Mouse (Mus musculus): ENCODE data around the gene Gm38394. TPM values are rescaled to one million over a fixed set of nuclear protein-coding genes. Genes with fewer than 3 reads are reported as not detected.
"Not testable (repeated sequence)": the region's sequence is repeated elsewhere in the genome, so short reads cannot be mapped to it uniquely, and the experiment has no call there.

Gm38394 gene
- total RNA-seq (2022): 10 to 100 TPM; 11.2 to 15.3 (median 13.6) TPM

DNA sequence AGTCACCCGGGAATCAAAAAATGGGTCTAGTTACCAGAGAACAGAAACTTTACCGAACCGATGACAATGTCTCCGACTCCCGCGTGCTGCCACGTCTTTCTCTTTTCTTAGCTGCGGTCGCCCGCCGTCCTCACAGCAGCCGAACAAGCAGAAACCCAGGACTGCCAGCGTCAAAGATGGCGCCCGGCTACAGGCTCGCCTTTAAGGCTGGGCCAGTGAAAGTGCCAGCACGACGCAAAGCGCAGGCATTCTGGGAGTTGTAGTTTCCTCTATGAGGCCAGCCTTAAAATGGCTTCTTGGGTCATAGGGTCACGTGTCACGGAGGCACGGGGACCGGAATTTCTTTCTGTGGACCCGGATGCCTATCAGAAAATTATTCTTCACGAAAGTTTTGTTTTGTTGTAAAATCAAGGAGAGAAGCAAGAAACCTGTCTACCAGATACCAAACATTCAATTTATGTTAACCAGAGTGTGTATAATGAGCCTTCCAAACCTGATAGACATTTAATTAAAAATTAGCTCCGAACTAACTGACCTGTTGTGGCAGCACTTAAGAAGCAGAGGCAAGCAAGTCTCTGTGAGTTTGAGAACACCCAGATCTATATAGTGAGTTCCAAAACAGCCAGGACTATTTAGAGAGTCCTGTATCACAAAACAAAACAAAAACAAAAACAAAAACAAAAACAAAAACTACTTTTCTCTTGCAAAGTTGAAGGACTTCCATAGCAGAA, at the start of gene Gm38394:
Gm38394 (minus strand) TSS at position 116 of the 731 bp plus-strand sequence.
- DNase-seq (ENCODE audit: low spot score): peak; percentile 96

DNA sequence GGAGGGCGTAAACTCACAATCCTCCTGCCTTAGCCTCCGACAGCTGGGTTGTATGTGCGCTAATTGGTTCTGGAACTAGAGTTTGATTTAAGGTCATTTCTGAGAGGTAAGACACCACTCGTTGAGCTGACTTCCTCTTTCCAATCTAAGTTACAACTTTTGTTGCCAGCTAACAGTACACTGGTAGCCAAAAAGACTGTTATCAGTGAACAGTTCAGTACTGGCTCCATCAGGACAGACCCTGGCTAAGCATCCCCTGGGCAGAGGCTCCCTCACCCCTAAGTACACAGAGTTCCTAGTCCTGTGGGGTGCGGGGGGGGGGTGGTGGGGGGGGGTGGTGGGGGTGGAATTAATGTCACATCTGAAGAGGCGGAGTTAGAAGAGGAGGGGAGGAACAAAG, 49.8 kb upstream of the Gm38394 start:
- no peak for DNase-seq (ENCODE audit: low spot score)

DNA sequence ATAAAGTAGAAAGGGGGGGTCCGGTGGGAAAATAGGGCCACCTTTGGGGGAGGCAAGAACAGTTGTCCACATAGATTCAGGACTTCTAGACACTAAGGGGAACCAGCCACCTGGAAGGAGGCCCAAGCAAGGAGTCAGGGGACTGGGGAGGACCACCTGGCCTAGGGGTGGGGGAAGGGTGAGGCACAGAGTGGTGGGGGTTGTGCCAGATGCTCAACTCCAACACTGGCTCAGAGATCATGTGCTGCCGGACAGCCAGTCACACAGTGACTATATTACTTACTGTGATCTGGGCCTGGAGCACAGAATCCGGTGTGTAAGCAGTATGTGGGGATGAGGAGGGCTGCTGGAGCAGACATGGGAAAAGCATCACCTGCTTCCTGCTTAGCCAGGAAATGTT, 48.2 kb upstream of the Gm38394 start:
- no peak for DNase-seq (ENCODE audit: low spot score)

DNA sequence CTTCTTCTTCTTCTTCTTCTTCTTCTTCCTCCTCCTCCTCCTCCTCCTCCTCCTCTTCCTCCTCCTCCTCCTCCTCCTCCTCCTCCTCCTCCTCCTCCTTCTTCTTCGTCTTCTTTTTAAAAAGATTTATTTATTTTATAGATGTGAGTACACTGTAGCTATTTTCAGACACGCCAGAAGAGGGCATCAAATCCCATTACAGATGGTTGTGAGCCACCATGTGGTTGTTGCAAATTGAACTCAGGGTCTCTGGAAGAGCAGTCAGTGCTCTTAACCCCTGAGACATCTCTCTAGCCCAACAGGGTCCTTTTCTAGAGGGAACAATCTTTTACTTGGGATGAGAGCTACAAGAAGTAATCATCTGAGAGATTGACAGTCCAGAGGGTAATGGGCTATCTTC, 40.7 kb upstream of the Gm38394 start:
- DNase-seq (ENCODE audit: low spot score): not testable (repeated sequence)

DNA sequence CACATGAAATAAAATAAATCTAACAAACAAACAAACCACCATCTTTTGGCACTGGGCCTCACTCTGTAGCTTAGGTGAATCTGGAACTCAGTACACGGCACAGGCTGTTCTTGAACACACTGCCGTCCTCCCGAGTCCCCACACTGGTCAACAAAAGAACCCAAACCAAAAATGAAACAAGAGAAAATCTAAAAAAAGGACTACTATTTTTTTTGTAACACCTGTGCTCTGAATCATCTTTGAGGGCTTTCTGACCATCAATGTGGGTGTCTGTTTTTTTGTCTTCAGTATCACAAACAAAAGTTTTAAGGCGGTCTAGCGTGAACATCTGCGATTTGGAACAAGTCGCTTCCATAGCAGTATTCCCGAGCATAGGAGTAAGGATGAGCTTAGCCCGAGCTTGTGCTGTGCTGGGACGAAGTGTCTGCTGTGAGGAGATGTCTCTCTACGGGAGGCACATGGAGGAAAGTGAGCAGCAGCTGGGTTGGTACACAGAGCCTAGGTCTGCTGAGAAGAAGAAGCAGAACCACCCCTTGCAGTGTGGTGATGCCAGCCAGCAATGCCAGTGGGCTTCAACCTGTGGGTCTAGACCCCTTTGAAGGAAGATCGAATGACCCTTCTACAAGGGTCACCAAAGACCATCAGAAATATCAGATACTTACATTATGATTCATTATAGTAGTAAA, 37.0 kb upstream of the Gm38394 start:
- no peak for DNase-seq (ENCODE audit: low spot score)

DNA sequence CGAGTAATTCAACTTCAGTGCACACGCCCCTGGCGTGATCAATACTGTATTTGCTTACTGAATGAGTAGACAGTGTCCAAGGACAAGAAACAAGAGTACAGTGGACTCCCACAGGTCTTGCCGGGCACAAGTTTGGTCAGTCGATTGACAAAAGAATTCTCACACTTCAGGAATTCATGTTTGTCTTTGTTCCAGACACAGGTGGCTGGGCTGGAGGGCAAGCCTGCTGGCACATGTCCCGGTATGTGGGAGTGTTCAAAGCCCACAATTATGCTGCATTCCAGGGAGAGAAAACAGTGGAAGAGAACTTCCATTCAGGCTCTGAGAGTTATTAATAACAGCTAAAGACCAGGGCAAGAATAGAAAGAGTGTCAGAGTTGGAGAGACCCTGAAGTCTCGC, 34.8 kb upstream of the Gm38394 start:
- DNase-seq (ENCODE audit: low spot score): no peak

DNA sequence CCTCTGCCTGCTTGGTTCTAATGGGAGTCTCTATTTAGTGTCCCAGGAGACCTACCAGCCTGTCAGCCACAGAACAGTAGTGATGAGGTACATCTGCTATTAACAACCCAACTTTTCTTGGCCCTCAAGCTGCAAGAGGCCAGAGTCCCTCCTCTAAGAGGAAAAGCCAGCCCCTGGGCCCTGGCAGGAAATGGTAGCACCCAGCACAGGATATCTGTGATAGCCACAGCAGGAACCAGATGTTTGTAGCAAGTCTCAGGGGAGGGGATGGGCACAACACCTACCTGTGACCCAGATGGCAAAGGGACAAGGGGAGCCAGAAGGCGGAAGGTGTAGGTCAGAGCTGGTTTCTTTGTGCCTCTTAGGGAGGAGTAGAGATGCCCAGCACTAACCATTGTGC, 33.8 kb upstream of the Gm38394 start:
- peak; percentile 26 for DNase-seq (ENCODE audit: low spot score)

DNA sequence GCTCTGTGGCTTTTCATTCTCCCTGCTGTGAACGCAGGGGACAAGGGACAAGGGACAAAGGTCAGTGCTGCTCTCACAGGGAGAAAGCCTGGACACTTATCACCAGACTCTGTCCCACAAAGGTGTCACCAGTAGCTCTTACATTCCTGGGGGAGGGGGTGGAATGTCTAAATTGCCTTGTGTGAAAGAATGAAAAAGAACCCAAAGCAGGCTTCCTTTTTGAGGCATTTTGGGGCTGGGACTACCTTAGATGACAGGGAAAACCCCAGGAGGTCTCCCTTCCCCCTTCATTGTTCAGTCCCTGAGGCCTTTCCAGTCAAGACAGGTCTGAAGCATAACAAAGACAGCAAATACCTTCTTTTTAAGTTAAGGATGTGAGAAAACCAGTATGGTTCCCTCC, 33.2 kb upstream of the Gm38394 start:
- no peak for DNase-seq (ENCODE audit: low spot score)

DNA sequence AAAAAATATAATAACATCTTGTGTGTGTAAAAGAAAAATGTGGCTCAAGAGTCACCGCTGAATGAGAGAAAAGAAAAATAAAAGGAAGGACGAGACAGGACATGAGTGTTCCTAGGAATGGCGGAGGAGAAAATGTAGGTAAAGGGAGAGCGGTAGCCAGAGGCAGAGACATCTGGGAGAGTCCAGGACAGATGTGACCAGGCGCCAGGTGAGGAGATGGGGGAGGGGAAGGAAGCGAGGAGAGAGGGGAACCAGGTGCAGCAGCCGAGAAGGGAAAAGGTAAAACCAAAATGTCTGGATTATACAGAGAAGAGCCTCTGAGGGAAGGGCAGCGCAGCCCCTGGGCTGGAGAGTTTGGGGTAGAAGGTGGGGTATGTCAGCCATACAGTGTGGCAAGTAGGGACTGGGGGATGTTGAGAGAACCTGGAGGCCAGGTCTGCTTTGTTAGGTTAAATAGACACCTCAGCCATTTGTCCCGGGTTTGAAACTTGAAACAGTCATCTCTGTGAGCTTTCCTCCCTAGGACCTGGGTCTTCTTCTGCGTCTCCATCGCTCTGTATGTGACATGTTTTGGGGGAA, 32.5 kb upstream of the Gm38394 start:
- DNase-seq (ENCODE audit: low spot score): no peak

DNA sequence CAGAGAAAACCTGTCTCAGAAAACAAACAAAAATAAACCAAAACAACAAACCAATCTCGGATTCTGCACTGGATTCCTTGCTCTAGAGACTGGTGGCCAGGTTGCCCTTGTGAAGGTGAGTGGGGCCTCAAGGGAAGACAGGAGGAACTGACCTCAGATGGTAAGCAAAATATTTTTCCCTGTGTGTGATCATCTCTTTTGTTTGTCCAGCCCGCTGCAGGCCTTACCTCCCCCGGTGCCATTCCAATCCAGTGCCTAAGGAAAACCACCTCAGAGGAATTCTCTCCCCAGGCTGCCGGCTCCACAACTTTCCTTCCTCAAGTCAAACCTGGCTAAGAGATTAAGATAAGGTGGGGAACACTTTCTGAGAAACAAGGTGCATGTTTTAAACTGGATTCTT, 31.1 kb upstream of the Gm38394 start:
- no peak for DNase-seq (ENCODE audit: low spot score)

DNA sequence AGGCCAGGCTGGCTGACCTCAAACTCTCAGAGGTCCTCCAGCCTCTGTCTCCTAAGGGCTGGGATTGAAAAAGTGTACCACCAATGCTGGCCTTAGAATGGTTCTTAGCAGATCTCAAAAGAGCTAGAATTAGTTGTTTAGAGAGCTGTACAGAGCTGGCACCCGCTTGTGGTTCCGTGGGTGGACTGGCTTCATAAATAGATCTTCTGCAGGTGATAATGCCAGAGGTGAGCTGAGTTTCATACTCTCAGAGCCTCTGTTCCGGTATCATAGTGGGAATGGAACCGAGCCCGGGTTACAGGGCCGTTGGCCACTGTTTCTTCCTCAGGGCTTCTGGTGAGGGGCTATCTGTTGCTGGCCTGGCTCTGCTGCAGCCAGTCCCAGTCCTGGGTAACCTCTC, 29.9 kb upstream of the Gm38394 start:
- DNase-seq (ENCODE audit: low spot score): no peak

DNA sequence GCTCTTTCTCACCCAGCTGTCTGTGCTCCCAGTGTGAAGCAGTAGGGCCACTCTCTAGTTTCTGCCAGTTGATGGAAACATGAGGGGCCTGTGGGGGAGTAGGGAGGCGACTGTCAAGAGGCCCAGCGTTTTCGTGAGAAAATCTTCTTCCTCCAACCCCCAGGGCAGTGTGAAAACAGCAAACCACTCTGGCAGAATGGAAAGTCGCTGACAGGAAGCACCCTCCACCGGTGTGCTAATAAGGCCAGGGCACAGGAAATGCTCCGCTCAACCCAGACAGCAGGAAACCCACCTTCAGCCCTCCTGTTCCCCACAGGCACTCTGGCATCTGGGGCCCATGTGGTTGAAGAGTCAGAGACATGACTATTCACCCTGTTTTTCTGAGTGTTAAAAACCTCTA, 28.8 kb upstream of the Gm38394 start, which contains the start of gene Lax1:
Lax1 (minus strand) TSS at position 212 of the 400 bp plus-strand sequence.
- DNase-seq (ENCODE audit: low spot score): no peak

DNA sequence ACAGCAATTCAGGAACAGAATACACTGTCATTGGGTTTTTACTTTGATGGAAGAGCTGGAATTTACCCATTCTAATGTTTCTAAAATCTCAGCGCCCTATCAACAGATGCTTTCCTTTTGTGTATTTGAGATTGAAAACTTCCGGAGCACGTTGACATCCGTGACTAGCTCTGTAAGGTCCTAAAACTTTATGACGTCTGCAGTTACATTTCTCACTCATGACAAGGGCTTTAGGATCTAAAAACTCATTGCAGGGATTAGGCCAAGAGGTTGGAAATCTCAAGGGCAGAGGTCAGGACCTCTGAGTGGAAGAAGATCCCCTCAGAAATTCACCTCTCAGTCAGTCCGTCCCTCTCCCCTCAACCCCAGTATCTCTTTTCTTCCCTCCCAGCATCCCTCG, 27.2 kb upstream of the Gm38394 start:
- DNase-seq (ENCODE audit: low spot score): no peak

DNA sequence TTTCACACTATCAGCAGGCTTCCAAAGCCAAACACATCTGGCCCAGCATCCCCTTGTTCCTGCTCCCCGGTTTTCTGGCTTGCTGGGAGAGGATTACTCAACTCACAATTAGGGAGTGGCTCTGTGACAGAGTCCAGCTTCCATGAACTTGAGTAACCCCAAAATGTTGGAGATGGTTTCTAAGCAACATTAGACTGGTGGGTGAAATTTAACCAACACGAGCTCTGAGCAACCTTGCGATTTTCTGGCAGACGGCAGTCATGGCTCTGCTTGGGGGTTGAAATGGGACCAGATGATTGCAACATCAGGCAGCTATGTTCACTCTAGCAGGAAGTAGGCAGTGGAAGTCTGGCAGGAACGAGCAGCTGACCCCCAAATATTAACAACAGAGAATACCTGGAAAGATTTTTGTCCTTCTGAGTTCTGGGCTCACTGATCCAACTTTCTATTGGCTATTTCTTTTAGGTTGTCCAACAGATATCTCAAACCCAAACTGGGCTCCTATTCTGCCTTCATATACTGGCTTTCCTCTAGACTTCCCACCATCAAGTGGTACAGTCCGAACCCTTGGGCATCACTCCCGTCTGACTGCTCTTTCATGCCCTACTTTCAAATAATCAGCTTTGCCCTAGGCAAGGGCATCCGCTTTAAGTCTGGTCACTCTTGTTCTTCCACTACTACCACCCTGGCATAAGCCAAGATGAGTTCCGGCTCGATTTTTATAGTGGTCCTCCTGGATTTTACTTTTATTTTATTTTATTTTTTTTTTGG, 24.8 kb upstream of the Gm38394 start:
- DNase-seq (ENCODE audit: low spot score): peak; percentile 77

DNA sequence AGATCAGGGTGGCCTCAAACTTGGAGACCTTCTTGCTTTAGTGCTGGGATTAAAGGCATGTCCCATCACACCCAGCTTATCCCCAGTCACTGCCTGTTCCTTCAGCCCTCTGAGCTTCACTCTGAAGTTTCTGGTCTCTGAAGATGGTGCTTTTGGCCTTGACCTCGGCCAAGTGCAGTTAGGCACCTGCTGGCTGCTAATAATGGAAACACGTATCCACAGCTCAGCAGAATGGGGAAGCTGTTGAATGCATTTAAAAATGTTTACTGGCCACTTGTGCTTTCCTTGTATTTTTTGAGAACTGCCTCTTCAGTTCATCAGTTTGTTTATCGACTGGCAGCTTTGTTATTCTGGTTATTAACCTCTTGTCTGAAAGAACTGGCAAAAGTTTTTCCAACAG, 10.7 kb upstream of the Gm38394 start:
- DNase-seq (ENCODE audit: low spot score): no peak

DNA sequence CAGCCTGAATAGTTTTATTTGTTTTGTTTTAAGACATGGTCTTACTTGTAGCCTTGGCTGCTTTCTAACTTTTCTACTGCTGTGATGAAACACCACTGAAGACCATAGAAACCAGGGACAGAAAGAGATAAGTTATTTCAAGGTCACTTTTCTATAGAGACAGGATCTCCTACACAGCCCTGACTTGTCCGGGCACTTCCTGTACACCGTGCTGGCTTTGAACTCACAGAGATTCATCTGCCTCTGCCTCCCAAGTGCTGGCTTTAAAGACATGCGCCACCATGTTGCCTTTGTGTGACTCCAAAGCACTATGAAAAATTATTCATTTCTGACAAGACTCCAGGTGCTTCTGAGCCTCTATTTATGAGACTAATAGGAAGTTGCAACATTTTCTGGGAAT, 10.1 kb upstream of the Gm38394 start:
- DNase-seq (ENCODE audit: low spot score): no peak

DNA sequence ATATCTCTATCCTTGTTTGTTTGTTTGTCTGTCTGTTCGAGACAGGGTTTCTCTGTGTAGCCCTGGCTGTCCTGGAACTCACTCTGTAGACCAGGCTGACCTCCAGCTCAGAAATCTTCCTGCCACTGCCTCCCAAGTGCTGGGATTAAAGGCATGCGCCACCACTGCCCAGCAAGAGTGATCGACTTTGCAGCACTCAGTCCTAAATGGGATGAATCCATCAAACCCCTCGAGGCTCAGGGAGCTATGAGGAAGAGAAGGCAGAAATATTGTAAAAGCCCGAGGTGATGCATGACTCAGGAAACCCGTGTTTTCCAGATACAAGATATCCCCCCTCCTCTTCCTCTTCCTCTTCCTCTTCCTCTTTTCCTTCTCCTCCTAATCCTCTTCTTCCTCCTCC, 9.7 kb upstream of the Gm38394 start:
- no peak for DNase-seq (ENCODE audit: low spot score)

DNA sequence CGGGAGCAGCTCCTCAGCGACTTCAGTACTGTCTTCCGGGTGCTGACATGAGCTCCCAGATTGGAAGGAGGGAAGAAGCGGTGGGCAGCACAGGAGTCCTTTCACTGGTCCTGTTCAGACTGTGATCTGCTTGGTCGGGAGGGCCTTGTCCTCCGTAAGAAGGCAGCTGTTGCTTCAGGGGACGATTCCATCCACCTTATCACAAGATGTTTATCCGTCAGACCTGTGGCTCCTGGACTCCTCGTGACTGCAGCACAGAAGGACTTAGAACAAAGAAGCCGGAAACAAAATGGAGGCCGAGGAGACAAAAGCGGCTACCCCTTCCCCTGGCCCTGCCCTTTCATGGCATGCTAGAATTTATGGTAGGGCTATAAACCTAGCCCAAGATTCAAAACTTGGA, 9.1 kb upstream of the Gm38394 start:
- no peak for DNase-seq (ENCODE audit: low spot score)

DNA sequence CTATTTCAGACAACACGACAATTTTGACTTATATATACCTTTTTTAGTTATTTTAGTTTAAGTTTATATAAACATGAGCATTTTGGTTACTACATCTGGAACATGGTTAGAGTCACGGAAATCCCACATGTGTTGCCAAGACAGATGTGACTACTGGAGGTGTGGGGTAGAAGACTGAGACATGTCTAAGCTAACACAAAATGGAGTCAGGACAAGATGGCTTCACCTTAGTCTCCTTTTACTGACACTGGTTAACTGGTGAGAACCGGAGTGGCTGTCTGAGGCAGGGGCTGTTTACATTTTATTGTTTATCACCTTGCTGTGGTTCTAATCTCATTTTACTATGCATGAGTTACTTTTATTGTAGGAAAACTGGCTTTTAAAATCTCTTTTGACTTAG, 7.5 kb upstream of the Gm38394 start:
- DNase-seq (ENCODE audit: low spot score): no peak

DNA sequence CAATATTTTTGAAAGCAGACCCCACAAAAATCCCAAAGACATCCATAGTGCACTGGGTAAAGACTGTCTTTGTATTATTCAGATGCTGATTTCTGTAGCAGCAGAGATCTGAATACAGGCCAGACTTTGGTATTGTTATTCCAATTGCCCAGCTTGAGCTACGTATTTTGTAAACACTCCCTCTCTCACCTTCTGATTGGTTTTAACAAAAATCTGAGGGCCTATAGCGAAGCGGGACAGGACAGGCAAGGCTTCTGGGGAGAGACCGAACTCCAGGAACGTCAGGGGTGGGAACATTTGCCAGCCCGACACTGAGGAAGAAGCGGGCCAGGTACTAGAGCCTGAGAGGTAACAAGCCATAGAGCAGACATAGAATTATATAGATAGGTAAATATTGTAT, 6.6 kb upstream of the Gm38394 start:
- DNase-seq (ENCODE audit: low spot score): no peak

DNA sequence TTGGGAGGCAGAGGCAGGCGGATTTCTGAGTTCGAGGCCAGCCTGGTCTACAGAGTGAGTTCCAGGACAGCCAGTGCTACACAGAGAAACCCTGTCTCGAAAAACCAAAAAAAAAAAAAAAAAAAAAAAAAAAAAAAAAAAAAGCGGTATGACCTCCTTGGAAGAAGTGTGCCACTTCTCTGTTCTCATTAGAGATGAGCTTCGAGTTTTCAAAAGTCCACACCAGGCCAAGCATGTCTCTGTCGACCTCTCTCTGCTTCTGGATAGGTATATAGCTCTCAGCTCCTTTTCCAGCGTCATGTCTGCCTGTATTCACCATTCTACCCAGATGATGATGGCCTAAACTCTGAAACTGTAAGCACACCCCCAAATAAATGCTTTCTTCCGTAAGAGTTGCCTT, 4.6 kb upstream of the Gm38394 start:
- DNase-seq (ENCODE audit: low spot score): not testable (repeated sequence)
